8 mouse cellular contexts compared by ENCODE assay signal in the genomic region with DNA sequence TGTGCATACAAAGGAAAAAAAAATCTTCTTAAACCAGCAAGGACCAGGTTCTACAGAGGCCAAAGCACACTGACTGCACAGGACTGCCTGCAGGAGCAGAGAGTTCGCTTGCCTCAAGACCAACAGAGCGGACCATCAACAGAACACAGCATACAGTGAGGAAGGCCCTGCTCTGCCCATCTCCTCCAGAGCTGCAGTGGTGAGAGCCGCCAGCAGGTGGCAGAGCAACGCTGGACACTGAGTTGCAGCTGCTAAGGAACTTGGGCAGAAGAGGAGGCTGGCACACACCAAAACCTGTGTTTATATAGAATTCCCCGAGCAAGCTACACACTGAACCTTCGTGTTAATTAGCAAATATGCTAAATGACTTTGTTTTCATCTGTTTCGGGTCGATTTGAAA. TPM values are rescaled to one million over a fixed set of nuclear protein-coding genes. Genes with fewer than 3 reads are reported as not detected.
A peak's percentile ranks its signal among the peaks of the same experiment; 100 is the strongest.
DNase-seq lines count a peak whose midpoint lies in the region; ATAC-seq and TF ChIP-seq lines count a peak whose summit lies in the region.

No protein-coding gene starts in this region.

- peaks cover 39% of the 10 kb centered on the region for H3K36me3 ChIP-seq in ES-E14 (ENCODE audit: control insufficient read depth, insufficient read depth, low read length, poor library complexity, severe bottlenecking)
- H3K36me3 ChIP-seq in forebrain, embryonic 13.5 days (ENCODE audit: poor library complexity, severe bottlenecking): peaks cover 15% of the 10 kb centered on the region; the same call in 1 of the 2 replicates
- peaks cover 69% of the 10 kb centered on the region for H3K36me3 ChIP-seq in lung, embryonic 14.5 days (ENCODE audit: insufficient read depth)

- H3K9me3 ChIP-seq in ES-E14 (ENCODE audit: control insufficient read depth, insufficient read depth, low read depth, low read length): no peaks in the 10 kb centered on the region
- H3K9me3 ChIP-seq in forebrain, embryonic 13.5 days (replicated peaks): no peaks in the 10 kb centered on the region
- no peaks in the 10 kb centered on the region for H3K9me3 ChIP-seq in lung, embryonic 14.5 days (ENCODE audit: low read depth, low read length)

- no peak overlapping the region for H3K4me3 ChIP-seq in ES-E14 (ENCODE audit: insufficient read depth in 1 of 2, low read depth in 1 of 2, low read length in 2 of 2, poor library complexity in 1 of 2, severe bottlenecking in 1 of 2)
- H3K4me3 ChIP-seq in forebrain, embryonic 13.5 days: no peak overlapping the region
- H3K4me3 ChIP-seq in layer of hippocampus, adult 2 months: no peak overlapping the region
- H3K4me3 ChIP-seq in lung, embryonic 14.5 days (ENCODE audit: low read depth, low read length): no peak overlapping the region

- no peak overlapping the region for H3K9ac ChIP-seq in ES-E14 (ENCODE audit: insufficient read depth, low read depth, low read length, poor library complexity, severe bottlenecking)
- no peak overlapping the region for H3K9ac ChIP-seq in forebrain, embryonic 13.5 days
- no peak overlapping the region for H3K9ac ChIP-seq in lung, embryonic 14.5 days

- in situ Hi-C loops in ES-E14 (cut with MboI; ENCODE audit: low sequenced_read_pairs in 2 of 2, unreplicated experiment in 2 of 2): no loop called here

- DNase-seq in ES-E14 (ENCODE audit: low read depth, low spot score): peak; percentile 57
- DNase-seq in c-Kit-positive CD71-positive TER-119-positive erythroid progenitor cells, embryonic 14.5 days (ENCODE audit: low spot score): peak; percentile 44
- peak; percentile 86 to 91 for DNase-seq in layer of hippocampus, adult 2 months (ENCODE audit: low spot score in 2 of 2)
- DNase-seq in lung, embryonic 14.5 days: peak; percentile 92
- peak; percentile 31 for DNase-seq in ovary, adult 18-20 months (ENCODE audit: low spot score)
- peak; percentile 24 to 37 for DNase-seq in thymus, adult 18-20 months

- no peak overlapping the region for H3K4me2 ChIP-seq in forebrain, embryonic 13.5 days
- no peak overlapping the region for H3K4me2 ChIP-seq in lung, embryonic 14.5 days

- H3K27ac ChIP-seq in ES-E14 (ENCODE audit: insufficient read depth, low read depth, low read length, poor library complexity, severe bottlenecking): no peak overlapping the region
- no peak overlapping the region for H3K27ac ChIP-seq in forebrain, embryonic 13.5 days
- H3K27ac ChIP-seq in layer of hippocampus, adult 2 months: no peak overlapping the region
- H3K27ac ChIP-seq in lung, embryonic 14.5 days (ENCODE audit: low read depth): no peak overlapping the region

- peak; percentile 81 for ATAC-seq in forebrain, embryonic 13.5 days
- ATAC-seq in hematopoietic stem cell, adult 5-6 weeks (replicated peaks in 1 of 2; ENCODE audit: insufficient read depth in 1 of 2, low FRiP score in 2 of 2, low TSS enrichment in 1 of 2, low read depth in 1 of 2, poor library complexity in 2 of 2, severe bottlenecking in 2 of 2): peak; percentile 93 to 95
- ATAC-seq in lung, embryonic 14.5 days (ENCODE audit: insufficient read depth): peak; percentile 81

- no peaks in the 10 kb centered on the region for H3K27me3 ChIP-seq in forebrain, embryonic 13.5 days
- no peaks in the 10 kb centered on the region for H3K27me3 ChIP-seq in lung, embryonic 14.5 days (ENCODE audit: insufficient read depth, low read length)

- TF ChIP-seq CTCF in layer of hippocampus, adult 2 months (conservative IDR thresholded peaks at IDR 0.05): peak; percentile 98
- peak; percentile 97 for TF ChIP-seq CTCF in lung, embryonic 14.5 days (IDR thresholded peaks at IDR 0.05; ENCODE audit: low read depth)

- WGBS in forebrain, embryonic 13.5 days: 25% methylated on average over 8 of the region's 8 CpGs
- WGBS in lung, embryonic 14.5 days: 20% methylated on average over 8 of the region's 8 CpGs

- no peaks in the 10 kb centered on the region for H3K4me1 ChIP-seq in ES-E14 (ENCODE audit: control insufficient read depth in 2 of 2, insufficient read depth in 2 of 2, low read length in 2 of 2, poor library complexity in 1 of 2)
- H3K4me1 ChIP-seq in forebrain, embryonic 13.5 days: no peaks in the 10 kb centered on the region
- no peaks in the 10 kb centered on the region for H3K4me1 ChIP-seq in lung, embryonic 14.5 days (ENCODE audit: insufficient read depth)

TF ChIP-seq in ES-E14, 5 proteins besides CTCF, POLR2A, EP300 and RAD21:
- no peak for TF ChIP-seq MAFK (IDR thresholded peaks at IDR 0.05; ENCODE audit: insufficient read depth, low read depth, low read length)
- TF ChIP-seq ZC3H11A (IDR thresholded peaks at IDR 0.05; ENCODE audit: borderline replicate concordance, low read depth, low read length): no peak
- TF ChIP-seq HCFC1 (IDR thresholded peaks at IDR 0.05; ENCODE audit: borderline replicate concordance, insufficient read depth, low read length): no peak
- no peak for TF ChIP-seq CHD2 (IDR thresholded peaks at IDR 0.05; ENCODE audit: low read depth, low read length)
- no peak for TF ChIP-seq ZNF384 (IDR thresholded peaks at IDR 0.05; ENCODE audit: low read depth, low read length)
TF ChIP-seq in ES-E14: peak in this region for 0.

RNA-seq across cellular contexts. Expression of a gene that starts 42.8 kb away (rescaled TPM):
- total RNA-seq in ES-E14 (2012; rRNA removed): 0.22 and 0.58 TPM in 2 replicates
- not detected in 2 replicates for polyA plus RNA-seq in forebrain, embryonic 13.5 days (2015; fragmentation: Nextera tagmentation; extraction: Ambion mirVana)
- total RNA-seq in hematopoietic stem cell, adult 5-6 weeks (2017): not detected in 2 replicates
- 1 to 10 TPM; 3.1 to 5.1 TPM for total RNA-seq in layer of hippocampus, adult 2 months (2021)
- polyA plus RNA-seq in lung, embryonic 14.5 days (2014; fragmentation: Nextera tagmentation; extraction: Ambion mirVana): not detected in 2 replicates

RNA-seq across cellular contexts. Expression of a gene that starts 45.1 kb away (rescaled TPM):
- not detected in 2 replicates for total RNA-seq in ES-E14 (2012; rRNA removed)
- not detected in 2 replicates for polyA plus RNA-seq in forebrain, embryonic 13.5 days (2015; fragmentation: Nextera tagmentation; extraction: Ambion mirVana)
- not detected in 2 replicates for total RNA-seq in hematopoietic stem cell, adult 5-6 weeks (2017)
- total RNA-seq in layer of hippocampus, adult 2 months (2021): not detected
- polyA plus RNA-seq in lung, embryonic 14.5 days (2014; fragmentation: Nextera tagmentation; extraction: Ambion mirVana): not detected in 2 replicates

Comparison
In these comparisons a context has a peak if more than half of its experiments do, and no peak if none do; other contexts are left out.
1. DNase-seq: peak in every context shown above with its lines; median percentile 92 in lung, embryonic 14.5 days; 88 in layer of hippocampus, adult 2 months; 57 in ES-E14; 44 in c-Kit-positive CD71-positive TER-119-positive erythroid progenitor cells, embryonic 14.5 days; 31 in ovary, adult 18-20 months; 30 in thymus, adult 18-20 months.